Mouse (Mus musculus): ENCODE data around the gene Rgs7. TPM values are rescaled to one million over a fixed set of nuclear protein-coding genes. Genes with fewer than 3 reads are reported as not detected.
A peak's percentile ranks its signal among the peaks of the same experiment; 100 is the strongest.

Rgs7 gene
- 10 to 100 TPM; 73.7 to 80.5 TPM for total RNA-seq (2021)
- long read RNA-seq, partial matches to known transcripts, result 2 of 4 reads
- long read RNA-seq, other reads (novel, unspliced or antisense), result 2 of 4 reads

- DNase-seq (ENCODE audit: low spot score in 2 of 2), result peak; percentile 63 to 82
These were observed at the start of gene Rgs7 for GRCm38 (mm10) chr1:175491861-175492682. Gene Rgs7, minus strand, starts transcription at chr1:175492500.

GRCm38 (mm10) chr1:175540700-175541099, 48.4 kb upstream of the Rgs7 start:
- no peak for DNase-seq (ENCODE audit: low spot score in 2 of 2)

GRCm38 (mm10) chr1:175537321-175537720, 45.0 kb upstream of the Rgs7 start:
- no peak for DNase-seq (ENCODE audit: low spot score in 2 of 2)

- DNase-seq (ENCODE audit: low spot score in 2 of 2), result no peak
These were observed 37.6 kb upstream of the Rgs7 start for GRCm38 (mm10) chr1:175529858-175530257.

- no peak for DNase-seq (ENCODE audit: low spot score in 2 of 2)
These were observed 32.5 kb upstream of the Rgs7 start for GRCm38 (mm10) chr1:175524626-175525294.

GRCm38 (mm10) chr1:175523572-175523971, 31.3 kb upstream of the Rgs7 start:
- DNase-seq (ENCODE audit: low spot score in 2 of 2), result no peak

- DNase-seq (ENCODE audit: low spot score in 2 of 2), result no peak
These were observed 22.2 kb upstream of the Rgs7 start for GRCm38 (mm10) chr1:175514543-175514942.

- DNase-seq (ENCODE audit: low spot score in 2 of 2), result no peak
These were observed 19.9 kb upstream of the Rgs7 start for GRCm38 (mm10) chr1:175512173-175512572.

GRCm38 (mm10) chr1:175509989-175510388, 17.7 kb upstream of the Rgs7 start:
- DNase-seq (ENCODE audit: low spot score in 2 of 2), result no peak

- no peak for DNase-seq (ENCODE audit: low spot score in 2 of 2)
These were observed 363 bp upstream of the Rgs7 start for GRCm38 (mm10) chr1:175492683-175493043.

GRCm38 (mm10) chr1:175491511-175491860, 814 bp downstream of the Rgs7 start:
- peak in 1 of 2 experiments; percentile 30 for DNase-seq (ENCODE audit: low spot score in 2 of 2)

GRCm38 (mm10) chr1:175485109-175485508, 7.2 kb downstream of the Rgs7 start:
- DNase-seq (ENCODE audit: low spot score in 2 of 2), result no peak

- DNase-seq (ENCODE audit: low spot score in 2 of 2), result no peak
These were observed 19.2 kb downstream of the Rgs7 start for GRCm38 (mm10) chr1:175473060-175473459.

- no peak for DNase-seq (ENCODE audit: low spot score in 2 of 2)
These were observed 23.1 kb downstream of the Rgs7 start for GRCm38 (mm10) chr1:175469087-175469788.

GRCm38 (mm10) chr1:175464566-175464965, 27.7 kb downstream of the Rgs7 start:
- peak in 1 of 2 experiments; percentile 37 for DNase-seq (ENCODE audit: low spot score in 2 of 2)

- peak in 1 of 2 experiments; percentile 61 for DNase-seq (ENCODE audit: low spot score in 2 of 2)
These were observed 29.9 kb downstream of the Rgs7 start for GRCm38 (mm10) chr1:175462351-175462750.

- no peak for DNase-seq (ENCODE audit: low spot score in 2 of 2)
These were observed 38.2 kb downstream of the Rgs7 start for GRCm38 (mm10) chr1:175454041-175454636.

- DNase-seq (ENCODE audit: low spot score in 2 of 2), result no peak
These were observed 44.3 kb downstream of the Rgs7 start for GRCm38 (mm10) chr1:175448017-175448416.

GRCm38 (mm10) chr1:175442939-175443338, 49.4 kb downstream of the Rgs7 start:
- DNase-seq (ENCODE audit: low spot score in 2 of 2), result no peak

- peak; percentile 49 to 65 for DNase-seq (ENCODE audit: low spot score in 2 of 2)
These were observed 50.3 kb downstream of the Rgs7 start for GRCm38 (mm10) chr1:175442025-175442424.

GRCm38 (mm10) chr1:175433622-175434204, 58.6 kb downstream of the Rgs7 start:
- no peak for DNase-seq (ENCODE audit: low spot score in 2 of 2)
